Mouse (Mus musculus) cortical plate, adult 2 months (tissue): ENCODE data around the gene Gpatch2.

Source experiments
- CTCF ChIP-seq: fragments of 200-500 bp; IDR thresholded peaks from 2 replicates; pipeline ENCODE4 v1.5.1; 2011; ENCODE audit warnings: mild to moderate bottlenecking, control low read depth, low read length; ENCODE audit not compliant: insufficient read depth; ENCODE audit errors: extremely low read depth
- POLR2A ChIP-seq: fragments of 200-500 bp; IDR thresholded peaks from 2 replicates; pipeline ENCODE4 v1.6.1; 2011; ENCODE audit warnings: mild to moderate bottlenecking, low read length, control low read depth; ENCODE audit not compliant: insufficient read depth; ENCODE audit errors: extremely low read depth

- TF ChIP-seq CTCF (no peak), POLR2A (no peak)
These were observed 26.0 kb downstream of the Gpatch2 start for GRCm38 (mm10) chr1:187241329-187241728.
